Mouse (Mus musculus) limb, embryonic 13.5 days (tissue): ENCODE measurements around the gene Miga1. TPM values are rescaled to one million over a fixed set of nuclear protein-coding genes. Genes with fewer than 3 reads are reported as not detected.

ENCODE experiments used
- ATAC-seq: fragments of 200-750 bp; cut with Nextera tagmentation; 2 replicates; pipeline ENCODE4 v1.8.0; 2017; ENCODE audit warnings: low read depth, moderate number of reproducible peaks, moderate TSS enrichment; ENCODE audit not compliant: low FRiP score
- H3K27ac ChIP-seq: fragments of 300-500 bp; sonication (generic); 2 replicates; pipeline ENCODE4 v1.5.1; 2015; ENCODE audit warnings: inconsistent platforms, mild to moderate bottlenecking, moderate library complexity
- H3K27me3 ChIP-seq: fragments of 300-500 bp; sonication (generic); 2 replicates; pipeline ENCODE4 v1.6.1; 2015; ENCODE audit warnings: mild to moderate bottlenecking, inconsistent platforms
- H3K36me3 ChIP-seq: fragments of 300-500 bp; sonication (generic); 2 replicates; pipeline ENCODE4 v1.6.1; 2015; ENCODE audit warnings: inconsistent platforms, mild to moderate bottlenecking, moderate library complexity
- H3K4me1 ChIP-seq: fragments of 300-500 bp; sonication (generic); 2 replicates; pipeline ENCODE4 v1.6.1; 2015; ENCODE audit warnings: inconsistent platforms
- H3K4me2 ChIP-seq: fragments of 300-500 bp; sonication (generic); replicated peaks from 2 replicates; pipeline ENCODE4 v1.6.1; 2015; ENCODE audit warnings: inconsistent platforms, mild to moderate bottlenecking, moderate library complexity
- H3K4me3 ChIP-seq: fragments of 300-500 bp; sonication (generic); 2 replicates; pipeline ENCODE4 v1.5.1; 2015; ENCODE audit warnings: moderate library complexity, mild to moderate bottlenecking, inconsistent platforms
- H3K9ac ChIP-seq: fragments of 300-500 bp; sonication (generic); 2 replicates; pipeline ENCODE4 v1.6.1; 2015; ENCODE audit warnings: mild to moderate bottlenecking, inconsistent platforms
- H3K9me3 ChIP-seq: fragments of 300-500 bp; sonication (generic); 2 replicates; pipeline ENCODE4 v1.6.1; 2016; ENCODE audit warnings: inconsistent platforms
- WGBS: fragments of 180-500 bp; shearing (Covaris S2); methylation state at CpG from one replicate; pipeline ENCODE4 v1.1.7; 2015; 5-methylcytosine and 5-hydroxymethylcytosine counted together
- polyA plus RNA-seq: library from polyadenylated mRNA; unstranded; fragments of >200 nt; fragmentation: Nextera tagmentation; extraction: Ambion mirVana; gene quantifications from 2 replicates; pipeline ENCODE4 v1.2.1, GENCODE M21; 2015

The Miga1 gene
- 19.0 and 21.9 TPM in 2 replicates for polyA plus RNA-seq

DNA sequence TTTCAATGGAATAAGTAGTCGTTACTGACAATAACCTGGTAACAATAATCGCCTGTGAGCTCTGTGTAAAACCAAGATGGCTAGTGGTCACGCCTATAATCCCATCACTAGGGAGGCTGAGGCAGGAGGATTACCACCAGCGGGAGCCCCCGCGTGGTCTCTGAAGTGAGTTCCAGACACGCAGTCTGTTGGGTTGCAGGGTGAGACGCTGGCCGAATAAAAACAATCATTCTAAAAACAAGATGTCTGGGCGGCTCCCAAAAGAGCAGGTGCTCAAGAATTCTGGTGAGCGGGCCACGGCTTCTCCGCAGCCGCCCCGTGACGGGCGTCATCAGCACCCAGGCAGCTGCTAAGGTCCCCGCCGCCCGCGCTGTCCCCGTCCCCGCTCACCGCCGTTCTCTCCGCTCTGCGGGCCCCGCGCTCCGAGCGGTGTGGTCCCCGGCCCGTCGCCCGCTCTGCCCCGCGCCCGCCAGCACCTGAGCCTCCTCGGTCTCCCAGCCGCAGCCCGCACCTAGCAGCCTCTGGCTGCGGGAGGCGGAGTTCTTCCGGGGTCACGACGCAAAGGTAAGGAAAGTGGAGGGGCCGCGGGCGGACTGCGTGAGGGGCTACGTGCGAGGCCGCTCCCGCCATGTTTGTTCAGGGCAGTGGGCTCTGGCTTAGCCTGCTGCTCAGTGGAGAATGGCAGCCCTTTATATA, at the start of gene Miga1:
Gene Miga1 (minus strand): TSS at position 546 of the 696 bp plus-strand sequence.
- 3% methylated on average over 53 of the region's 54 CpGs for WGBS
- H3K4me1 ChIP-seq, result peaks cover 10% of the 10 kb centered on the region
- ATAC-seq, result peak; percentile 95
- no peaks in the 10 kb centered on the region for H3K27me3 ChIP-seq
- no peaks in the 10 kb centered on the region for H3K9me3 ChIP-seq
- H3K4me3 ChIP-seq, result peak within 1 kb of the TSS; percentile 84
- H3K4me2 ChIP-seq, result peak within 1 kb of the TSS; percentile 68
- no peak within 1 kb of the TSS for H3K27ac ChIP-seq
- H3K36me3 ChIP-seq, result peaks cover 23% of the 10 kb centered on the region
- H3K9ac ChIP-seq, result peak within 1 kb of the TSS; percentile 81

DNA sequence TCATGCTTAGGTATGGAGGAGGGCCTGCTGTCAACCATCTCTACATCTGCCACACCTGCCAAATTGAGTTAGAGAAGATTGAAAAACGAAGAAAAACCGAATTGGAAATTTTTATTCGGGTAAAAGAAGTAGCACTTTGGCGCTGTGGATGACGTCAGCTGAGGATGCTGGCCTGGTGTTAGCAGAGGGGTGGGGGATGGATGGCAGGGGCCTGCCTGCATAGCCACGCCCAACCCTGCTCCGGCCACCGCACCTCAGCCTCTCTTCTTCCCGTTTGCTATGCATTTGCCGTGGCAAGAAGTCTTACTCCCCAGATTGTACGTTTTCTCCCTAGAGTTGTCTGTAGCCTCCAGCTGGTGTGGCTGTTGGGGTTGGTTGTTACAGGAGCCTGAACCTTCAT, 43.9 kb upstream of the Miga1 start:
- Histone ChIP-seq H3K9me3 (no peaks in the 10 kb centered on the region), H3K9ac (no peak overlapping the region), H3K27ac (no peak overlapping the region), H3K4me1 (no peaks in the 10 kb centered on the region), H3K4me3 (no peak overlapping the region), H3K4me2 (no peak overlapping the region), H3K36me3 (peaks cover 74% of the 10 kb centered on the region), H3K27me3 (no peaks in the 10 kb centered on the region)
- WGBS, result 67% methylated on average over 11 of the region's 11 CpGs
- no peak for ATAC-seq

DNA sequence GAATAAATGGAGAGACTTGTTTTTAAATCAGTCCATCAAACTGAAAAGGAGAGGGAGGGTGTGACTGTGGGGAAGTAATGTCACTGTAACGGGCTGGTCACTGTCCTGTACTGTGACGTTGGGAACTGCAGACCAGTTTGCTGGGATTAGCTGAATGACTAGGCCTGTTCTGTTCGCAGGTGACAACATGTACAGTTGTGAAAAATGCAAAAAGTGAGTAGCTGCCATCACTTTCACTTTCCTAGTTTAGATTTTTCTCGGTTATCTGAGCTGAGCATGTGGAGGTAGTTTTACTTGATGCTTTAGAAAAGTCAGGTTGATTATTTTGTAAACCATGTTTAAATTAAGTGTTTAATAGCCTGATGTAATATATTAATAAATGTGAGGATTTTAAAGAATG, 35.9 kb upstream of the Miga1 start:
- Histone ChIP-seq H3K4me2 (no peak overlapping the region), H3K9me3 (no peaks in the 10 kb centered on the region), H3K27ac (no peak overlapping the region), H3K36me3 (peaks cover 84% of the 10 kb centered on the region), H3K9ac (no peak overlapping the region), H3K27me3 (no peaks in the 10 kb centered on the region), H3K4me1 (no peaks in the 10 kb centered on the region), H3K4me3 (no peak overlapping the region)
- WGBS, result 90% methylated on average over 4 of the region's 4 CpGs
- no peak for ATAC-seq

DNA sequence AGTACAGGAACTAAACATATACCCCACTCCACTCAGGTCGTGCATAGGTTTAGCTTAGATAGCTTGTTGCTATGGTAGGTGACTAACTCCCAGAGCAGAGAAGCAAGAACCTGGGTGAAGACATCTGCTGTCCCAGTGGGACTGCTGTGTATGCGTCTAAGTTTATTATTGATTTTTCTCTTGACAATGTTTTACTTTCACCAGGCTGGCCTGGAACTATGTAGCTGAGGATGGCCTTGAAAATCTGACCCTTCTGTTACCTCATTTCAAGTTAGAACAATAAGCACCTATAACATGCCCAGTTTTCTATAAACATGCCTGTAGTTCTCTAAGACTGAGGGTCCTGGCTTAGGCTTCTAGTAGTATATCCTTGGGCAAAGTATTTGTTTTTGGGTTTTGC, 24.0 kb upstream of the Miga1 start:
- no peak for ATAC-seq
- H3K36me3 ChIP-seq, result peaks cover 93% of the 10 kb centered on the region
- WGBS, result 93% methylated on average over 2 of the region's 2 CpGs

DNA sequence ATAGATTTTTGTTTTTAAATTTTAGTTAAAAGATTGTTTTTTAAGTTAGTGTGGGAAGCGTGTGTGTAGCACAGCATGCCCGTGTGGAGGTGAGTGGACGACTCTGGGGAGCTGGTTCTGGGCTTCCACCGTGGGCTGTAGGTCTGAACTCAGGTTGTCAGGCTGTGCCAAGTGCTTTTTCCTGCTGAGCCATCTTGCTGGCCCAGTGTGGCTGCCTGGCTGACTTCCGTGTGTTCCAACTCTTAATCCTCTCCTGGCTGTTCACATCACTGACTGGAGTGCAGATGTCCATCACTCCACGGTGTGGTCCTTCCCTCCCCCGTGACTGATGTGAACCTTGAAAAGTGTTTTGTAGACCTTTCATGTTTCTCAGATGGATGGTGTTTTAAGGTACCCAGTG, 18.9 kb upstream of the Miga1 start:
- Histone ChIP-seq H3K9ac (no peak overlapping the region), H3K4me3 (no peak overlapping the region), H3K4me1 (no peaks in the 10 kb centered on the region), H3K4me2 (no peak overlapping the region), H3K9me3 (no peaks in the 10 kb centered on the region), H3K36me3 (peaks cover 60% of the 10 kb centered on the region), H3K27me3 (no peaks in the 10 kb centered on the region), H3K27ac (no peak overlapping the region)
- ATAC-seq, result no peak
- WGBS, result 82% methylated on average over 7 of the region's 7 CpGs

More for the DNA sequence above, 24.0 kb upstream of the Miga1 start:
- Histone ChIP-seq H3K4me2 (no peak overlapping the region), H3K9ac (no peak overlapping the region), H3K27ac (no peak overlapping the region), H3K9me3 (no peaks in the 10 kb centered on the region), H3K4me1 (no peaks in the 10 kb centered on the region), H3K27me3 (no peaks in the 10 kb centered on the region), H3K4me3 (no peak overlapping the region)

DNA sequence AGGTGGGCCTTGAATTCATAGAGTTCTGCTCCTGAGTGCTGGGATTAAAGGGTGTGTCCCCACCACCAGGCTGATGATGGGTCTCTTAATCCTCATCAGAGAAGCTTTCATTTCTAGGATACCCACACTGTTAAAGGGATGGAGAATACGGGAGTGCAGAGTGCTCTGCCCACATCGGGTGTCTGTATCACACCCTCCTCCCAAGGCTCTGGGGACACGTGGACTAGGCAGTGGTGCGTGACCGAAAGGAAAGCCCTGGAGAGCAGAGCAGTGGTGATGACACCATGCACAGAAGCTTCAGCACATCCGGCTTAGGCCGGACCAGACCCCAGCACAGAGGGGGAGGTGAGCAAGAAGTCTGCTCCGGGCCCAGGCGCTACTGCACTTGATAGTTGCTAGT, 16.5 kb upstream of the Miga1 start:
- H3K36me3 ChIP-seq, result peaks cover 36% of the 10 kb centered on the region
- ATAC-seq, result no peak
- H3K9ac ChIP-seq, result no peak overlapping the region
- peaks cover 21% of the 10 kb centered on the region for H3K4me1 ChIP-seq
- H3K9me3 ChIP-seq, result no peaks in the 10 kb centered on the region
- no peaks in the 10 kb centered on the region for H3K27me3 ChIP-seq
- 88% methylated on average over 9 of the region's 9 CpGs for whole genome bisulfite sequencing
- no peak overlapping the region for H3K4me3 ChIP-seq
- H3K4me2 ChIP-seq, result no peak overlapping the region
- no peak overlapping the region for H3K27ac ChIP-seq

DNA sequence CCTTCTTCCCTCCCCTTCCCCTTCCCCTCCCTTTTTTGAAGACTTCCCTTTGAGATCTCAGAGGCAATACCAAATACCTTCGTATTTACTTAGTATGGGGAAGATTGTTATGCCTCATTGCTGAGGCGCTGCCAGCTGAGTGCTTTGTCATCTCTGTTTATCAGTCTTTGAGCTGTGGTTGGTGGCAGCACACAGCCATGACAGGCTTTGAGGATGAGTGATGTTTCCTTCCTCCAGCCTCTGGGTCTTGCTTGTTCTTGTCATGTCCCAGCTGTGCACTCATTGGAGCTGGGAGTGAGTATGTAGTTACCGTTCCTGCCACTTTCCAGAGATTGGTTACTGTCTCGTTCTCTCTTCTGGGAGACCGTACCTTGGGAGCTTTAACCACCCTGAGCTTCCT, 15.2 kb upstream of the Miga1 start:
- Histone ChIP-seq H3K27ac (no peak overlapping the region), H3K4me1 (peaks cover 33% of the 10 kb centered on the region), H3K9ac (no peak overlapping the region), H3K27me3 (no peaks in the 10 kb centered on the region), H3K36me3 (peaks cover 24% of the 10 kb centered on the region), H3K4me2 (no peak overlapping the region), H3K9me3 (no peaks in the 10 kb centered on the region), H3K4me3 (no peak overlapping the region)
- 73% methylated on average over 5 of the region's 5 CpGs for WGBS
- no peak for ATAC-seq

DNA sequence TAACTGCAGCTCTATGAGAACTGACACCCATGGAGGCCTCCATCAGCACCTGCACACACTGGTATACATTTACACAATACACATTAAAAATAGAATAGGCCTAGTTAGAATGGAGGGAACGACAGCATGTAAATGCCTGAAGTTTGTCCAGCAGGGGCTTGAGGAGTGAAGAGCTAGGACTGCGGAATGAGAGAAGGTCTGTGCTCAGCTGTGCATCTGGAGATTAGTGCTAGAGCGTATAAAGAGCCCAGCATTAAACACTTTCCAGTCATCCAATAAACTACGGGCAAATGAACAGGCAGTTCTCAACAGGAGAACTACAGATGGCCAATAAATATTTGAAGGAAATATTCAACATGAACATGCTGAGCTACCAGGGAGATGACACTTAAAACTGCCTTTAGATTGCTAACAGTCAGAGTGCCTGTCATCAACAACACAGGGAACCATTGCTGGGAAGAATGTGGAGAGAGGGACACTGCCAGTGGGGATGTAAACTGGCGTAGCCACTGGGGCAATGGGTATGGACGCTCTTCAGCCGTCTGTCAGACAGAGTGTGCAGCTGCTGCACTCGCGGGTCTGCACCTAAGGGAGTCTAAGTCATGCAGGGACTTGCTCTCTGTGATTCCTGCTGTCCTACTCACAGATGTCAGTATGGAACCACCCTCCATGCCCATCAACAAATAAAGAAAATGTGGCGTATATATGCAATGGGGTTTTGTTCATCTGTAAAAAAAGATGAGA, 13.4 kb upstream of the Miga1 start:
- Histone ChIP-seq H3K36me3 (peaks cover 9% of the 10 kb centered on the region), H3K27ac (peak overlapping the region; percentile 10; the same call in 1 of the 2 replicates), H3K4me3 (no peak overlapping the region), H3K27me3 (no peaks in the 10 kb centered on the region), H3K9me3 (no peaks in the 10 kb centered on the region), H3K4me2 (no peak overlapping the region), H3K9ac (no peak overlapping the region), H3K4me1 (peaks cover 41% of the 10 kb centered on the region)
- peak; percentile 55; the same call in 1 of the 2 replicates for ATAC-seq
- 59% methylated on average over 10 of the region's 10 CpGs for WGBS

DNA sequence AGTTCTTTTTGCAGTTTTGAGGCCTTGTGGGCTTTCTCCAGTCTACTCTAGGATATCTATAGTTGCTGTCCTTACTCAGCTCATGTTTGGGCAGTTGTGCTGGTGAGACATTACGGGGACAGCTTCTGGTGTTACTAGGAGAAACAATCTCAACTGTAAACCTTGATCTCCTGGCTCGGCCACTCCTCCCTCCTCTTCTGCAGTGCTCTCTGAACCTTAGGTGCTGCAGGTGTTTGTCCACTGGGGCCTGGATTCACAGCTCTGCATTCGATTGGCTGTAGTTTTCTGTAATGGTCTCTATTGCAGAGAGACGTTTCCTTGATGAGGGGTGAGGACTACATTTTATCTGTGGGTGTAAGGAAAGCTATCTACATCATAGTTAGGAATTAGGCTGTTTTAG, 12.1 kb upstream of the Miga1 start:
- H3K9me3 ChIP-seq, result no peaks in the 10 kb centered on the region
- H3K27ac ChIP-seq, result no peak overlapping the region
- H3K9ac ChIP-seq, result no peak overlapping the region
- H3K4me3 ChIP-seq, result no peak overlapping the region
- no peaks in the 10 kb centered on the region for H3K27me3 ChIP-seq
- H3K4me1 ChIP-seq, result peaks cover 50% of the 10 kb centered on the region
- 85% methylated on average over 4 of the region's 4 CpGs for WGBS
- ATAC-seq, result no peak
- H3K36me3 ChIP-seq, result peaks cover 7% of the 10 kb centered on the region
- no peak overlapping the region for H3K4me2 ChIP-seq

DNA sequence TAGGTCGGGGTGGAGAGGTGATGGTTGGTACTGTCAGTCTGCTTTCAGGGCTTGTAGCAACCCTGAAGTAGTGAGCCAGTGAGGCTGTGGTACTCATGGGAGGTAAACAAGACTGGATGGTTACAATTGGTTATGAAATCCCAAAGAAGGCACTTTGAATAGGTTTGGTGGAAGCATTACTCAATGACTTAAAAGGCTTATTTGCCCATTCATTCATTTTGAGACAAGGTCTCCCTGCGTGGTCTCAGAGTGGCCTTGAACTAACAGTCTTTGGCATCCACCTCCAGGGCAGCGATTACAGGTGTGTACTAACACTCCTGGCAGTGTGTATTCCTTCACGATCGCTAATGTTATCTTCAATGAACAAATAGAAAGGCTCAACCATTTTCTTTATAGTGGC, 10.8 kb upstream of the Miga1 start:
- H3K9me3 ChIP-seq, result no peaks in the 10 kb centered on the region
- no peak overlapping the region for H3K4me2 ChIP-seq
- no peak overlapping the region for H3K4me3 ChIP-seq
- WGBS, result 83% methylated on average over 5 of the region's 5 CpGs
- H3K36me3 ChIP-seq, result no peaks in the 10 kb centered on the region
- H3K4me1 ChIP-seq, result peaks cover 53% of the 10 kb centered on the region
- H3K9ac ChIP-seq, result no peak overlapping the region
- H3K27me3 ChIP-seq, result no peaks in the 10 kb centered on the region
- no peak for ATAC-seq
- H3K27ac ChIP-seq, result no peak overlapping the region

DNA sequence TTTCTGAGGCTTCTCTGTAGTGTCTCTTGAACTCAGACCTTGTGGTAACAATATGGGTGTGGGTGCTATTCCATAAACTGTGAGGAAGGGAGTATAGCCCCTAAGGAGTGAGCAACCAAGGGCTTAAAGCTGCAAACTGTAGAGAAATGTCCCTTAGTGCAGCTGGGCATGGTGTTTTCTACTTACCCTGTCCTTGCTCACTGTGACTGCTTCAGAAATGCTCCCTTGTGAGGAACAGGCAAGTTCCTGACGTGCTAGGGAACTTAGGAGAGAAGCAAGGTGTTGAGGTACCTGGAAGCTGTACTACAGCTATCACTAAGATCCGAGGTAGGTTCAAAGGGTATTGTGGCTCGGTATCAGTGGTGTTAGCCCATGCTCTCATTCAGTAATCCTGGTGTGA, 10.2 kb upstream of the Miga1 start:
- no peak overlapping the region for H3K9ac ChIP-seq
- H3K4me1 ChIP-seq, result peaks cover 53% of the 10 kb centered on the region
- H3K36me3 ChIP-seq, result no peaks in the 10 kb centered on the region
- no peaks in the 10 kb centered on the region for H3K27me3 ChIP-seq
- no peak for ATAC-seq
- 73% methylated on average over 3 of the region's 3 CpGs for WGBS
- H3K9me3 ChIP-seq, result no peaks in the 10 kb centered on the region
- H3K4me3 ChIP-seq, result no peak overlapping the region
- H3K27ac ChIP-seq, result no peak overlapping the region
- H3K4me2 ChIP-seq, result no peak overlapping the region

DNA sequence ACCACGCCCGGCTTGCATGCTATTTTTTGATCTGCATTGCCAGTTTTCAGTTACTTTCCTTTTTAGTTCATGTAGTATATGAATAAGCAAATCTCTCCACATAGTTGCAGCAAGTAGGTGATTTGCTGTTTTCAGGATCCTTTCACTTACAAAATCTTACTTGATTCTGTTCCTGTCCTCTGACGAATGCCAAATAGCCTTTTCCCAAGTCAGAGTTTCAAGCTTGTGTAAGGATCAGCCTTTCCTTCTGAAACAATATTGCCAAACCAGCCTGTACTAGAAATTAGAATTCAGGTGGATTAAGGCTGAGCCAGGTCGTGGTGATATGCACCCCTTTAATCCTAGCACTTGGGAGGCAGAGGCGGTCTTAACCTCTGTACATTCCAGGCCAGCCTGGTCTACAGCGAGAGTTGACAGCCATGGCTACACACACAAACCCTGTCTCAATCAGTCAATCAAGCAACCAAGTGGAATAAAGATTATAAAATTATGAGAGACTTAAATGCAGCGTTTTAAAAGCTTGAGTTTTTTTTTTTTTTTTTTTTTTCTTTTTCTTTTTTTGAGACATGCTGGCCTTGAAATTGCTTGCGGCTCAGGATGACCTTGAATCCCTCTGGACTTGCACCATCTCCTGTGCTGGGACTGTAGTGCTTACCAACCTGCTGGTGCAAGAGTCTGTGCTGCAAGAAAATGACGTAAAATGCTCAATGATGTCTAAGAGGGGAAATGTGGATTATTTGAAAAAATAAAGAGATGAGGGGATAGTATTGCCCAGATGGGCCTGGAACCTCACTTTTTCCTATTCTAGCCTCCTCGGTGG, 8.0 kb upstream of the Miga1 start:
- WGBS, result 87% methylated on average over 10 of the region's 10 CpGs
- Histone ChIP-seq H3K27ac (no peak overlapping the region), H3K27me3 (no peaks in the 10 kb centered on the region), H3K4me2 (0 out of 2 replicates have a peak overlapping the region, but pooled peaks have one; percentile 65), H3K36me3 (no peaks in the 10 kb centered on the region), H3K9me3 (no peaks in the 10 kb centered on the region), H3K4me3 (no peak overlapping the region), H3K4me1 (peaks cover 46% of the 10 kb centered on the region), H3K9ac (no peak overlapping the region)
- ATAC-seq, result no peak
